Mouse (Mus musculus) fibroblast of lung, adult 2 months (primary cell): Measurements from ENCODE around the gene Mto1.
A peak's percentile ranks its signal among the peaks of the same experiment; 100 is the strongest.
"Not testable (repeated sequence)": the region's sequence is repeated elsewhere in the genome, so short reads cannot be mapped to it uniquely, and the experiment has no call there.

Source experiments
- DNase-seq: peaks from one replicate; pipeline ENCODE4 v3.0.0-alpha.2; 2011; ENCODE audit warnings: low read depth

Mto1 gene

DNA sequence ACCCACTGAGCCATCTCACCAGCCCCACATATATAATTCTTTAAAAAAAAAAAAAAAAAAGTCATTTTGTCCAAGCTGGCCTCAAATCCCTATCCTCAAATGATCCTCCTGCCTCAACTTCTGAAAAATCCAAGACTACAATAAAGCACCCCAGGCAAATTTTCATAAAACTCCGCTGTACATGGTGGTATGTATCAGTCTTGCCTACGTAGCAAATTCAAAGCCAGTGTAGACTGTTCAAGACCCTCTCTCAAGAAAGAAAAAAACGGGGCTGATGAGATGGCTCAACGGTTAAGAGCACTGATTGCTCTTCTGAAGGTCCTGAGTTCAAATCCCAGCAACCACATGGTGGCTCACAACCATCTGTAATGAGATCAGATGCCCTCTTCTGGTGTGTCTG, 27.9 kb downstream of the Mto1 start:
- DNase-seq: no peak

DNA sequence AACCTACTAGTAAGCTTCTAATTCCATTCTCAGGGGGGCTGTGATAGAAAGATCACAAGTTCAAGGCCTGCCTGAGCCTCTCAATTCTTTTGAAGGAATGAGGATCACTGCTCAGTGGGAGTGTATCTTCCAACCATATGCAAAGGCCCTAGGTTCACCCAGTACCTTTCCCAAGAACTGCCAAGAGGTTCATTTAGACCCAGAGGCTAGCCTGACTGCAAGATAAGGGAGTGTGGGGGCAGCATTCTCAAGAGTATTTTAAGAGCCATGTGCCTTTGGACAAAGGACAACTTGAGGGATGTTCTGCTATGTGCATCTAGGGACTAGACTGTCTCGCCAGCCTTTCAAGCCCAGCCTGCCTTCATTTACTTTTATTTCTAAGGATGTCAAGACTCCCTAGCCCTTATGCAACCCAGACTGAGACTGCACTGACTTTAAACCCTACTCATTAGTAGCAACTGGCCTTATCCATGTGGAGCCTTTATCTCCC, 28.6 kb downstream of the Mto1 start:
- DNase-seq: no peak

DNA sequence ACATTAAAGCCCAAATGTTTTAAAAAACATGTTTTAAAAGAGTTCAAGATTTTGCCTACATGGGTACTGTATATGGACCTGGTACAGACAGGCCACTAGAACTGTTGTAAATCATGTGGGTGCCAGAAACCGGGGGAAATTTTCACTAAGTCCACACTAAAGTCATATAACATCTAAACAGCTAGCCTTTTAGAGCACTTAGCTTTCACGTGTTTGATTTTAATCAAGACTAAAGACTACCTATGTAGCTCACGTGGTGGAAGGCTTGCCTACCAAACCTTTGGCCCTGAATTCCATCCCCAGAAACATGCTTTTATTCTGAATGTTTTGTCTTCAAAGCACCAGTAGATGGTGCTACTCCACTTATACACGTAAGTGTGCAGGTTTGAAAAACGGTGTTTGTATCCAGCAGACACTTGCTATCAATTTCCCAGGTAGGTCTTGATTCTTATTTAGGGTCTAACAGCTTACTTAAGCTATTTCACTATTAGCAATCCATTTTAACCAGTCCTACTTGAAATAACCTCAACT, 29.1 kb downstream of the Mto1 start:
- DNase-seq: no peak

DNA sequence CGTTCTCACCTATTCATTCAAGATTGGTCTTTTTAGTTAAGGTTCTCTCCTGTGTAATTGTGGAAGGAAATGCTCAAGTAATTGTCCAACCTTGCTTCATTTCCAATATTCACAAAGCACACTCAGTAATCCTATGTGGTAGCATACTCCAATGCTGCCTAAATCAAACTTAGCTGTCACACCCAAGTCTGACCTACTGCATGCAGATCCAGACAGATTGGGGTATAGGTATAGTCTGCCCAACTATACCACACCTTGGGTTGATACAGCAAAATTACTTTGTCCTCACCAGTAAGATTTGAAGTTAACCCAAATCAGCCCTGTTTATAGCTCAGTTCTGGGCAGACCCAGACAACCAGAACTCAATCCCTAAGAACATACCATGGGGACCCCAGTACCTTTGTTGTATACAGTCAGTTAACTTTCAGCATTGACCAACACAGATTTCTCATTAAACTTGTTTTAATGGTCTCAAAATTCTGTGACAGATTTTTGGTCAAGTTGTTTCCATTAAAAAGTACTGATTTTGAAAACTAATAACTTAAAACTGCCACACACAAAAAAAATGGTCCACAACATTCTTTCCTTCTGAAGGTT, 30.1 kb downstream of the Mto1 start:
- not testable (repeated sequence) for DNase-seq

DNA sequence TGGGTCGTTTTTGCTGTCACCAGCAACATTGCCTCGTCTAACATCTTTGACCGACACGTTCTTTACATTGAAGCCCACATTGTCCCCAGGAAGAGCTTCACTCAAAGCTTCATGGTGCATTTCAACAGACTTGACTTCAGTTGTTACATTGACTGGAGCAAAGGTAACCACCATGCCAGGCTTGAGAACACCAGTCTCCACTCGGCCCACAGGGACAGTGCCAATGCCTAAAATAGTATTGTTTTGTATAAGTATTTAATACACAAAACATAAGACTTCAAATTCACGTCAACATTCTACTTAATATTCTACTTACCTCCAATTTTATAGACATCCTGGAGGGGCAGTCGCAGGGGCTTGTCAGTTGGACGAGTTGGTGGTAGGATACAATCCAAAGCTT, 31.3 kb downstream of the Mto1 start:
- DNase-seq: not testable (repeated sequence)

DNA sequence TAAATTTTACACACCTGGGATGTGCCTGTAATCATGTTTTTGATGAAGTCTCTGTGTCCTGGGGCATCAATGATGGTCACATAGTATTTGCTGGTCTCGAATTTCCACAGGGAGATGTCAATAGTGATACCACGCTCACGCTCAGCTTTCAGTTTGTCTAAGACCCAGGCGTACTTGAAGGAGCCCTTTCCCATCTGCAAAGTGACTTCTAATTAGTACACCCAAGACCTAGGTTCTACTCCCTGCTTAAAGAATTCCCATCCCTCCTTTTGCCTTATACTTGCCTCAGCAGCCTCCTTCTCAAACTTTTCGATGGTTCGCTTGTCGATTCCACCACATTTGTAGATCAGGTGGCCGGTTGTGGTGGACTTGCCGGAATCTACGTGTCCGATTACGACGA, 32.2 kb downstream of the Mto1 start:
- DNase-seq: not testable (repeated sequence)

DNA sequence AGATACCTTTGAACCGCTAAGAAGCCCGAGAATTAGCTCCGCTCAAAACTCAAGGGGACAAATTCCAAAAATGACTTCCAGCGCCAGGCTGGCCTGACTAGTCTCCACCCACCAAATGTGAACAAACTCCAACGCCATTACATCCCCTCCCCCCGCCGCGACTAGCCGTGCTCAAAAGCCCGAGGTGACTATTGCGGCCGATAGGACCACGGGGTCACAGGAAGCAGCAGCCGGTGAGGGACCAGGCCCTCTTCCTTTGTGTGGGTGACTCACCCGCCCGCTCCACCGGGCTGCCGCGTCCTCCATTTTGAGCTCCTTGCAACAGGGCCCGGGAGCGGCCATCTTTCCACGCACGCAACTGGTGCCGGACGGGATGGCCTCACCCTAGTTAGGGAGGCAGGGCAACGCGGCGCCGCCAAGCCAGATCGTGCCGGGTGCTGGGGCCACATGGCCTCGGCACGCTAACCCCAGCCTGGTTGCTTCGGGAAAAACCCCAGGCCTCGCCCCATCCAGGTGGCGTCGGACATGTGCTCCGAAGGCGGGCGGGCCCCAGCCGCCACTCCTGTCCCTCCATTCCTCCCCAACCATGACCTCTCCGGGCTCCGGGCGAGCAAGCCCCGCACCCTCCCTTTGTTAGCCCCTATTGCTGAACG, 32.8 kb downstream of the Mto1 start:
- DNase-seq: no peak

DNA sequence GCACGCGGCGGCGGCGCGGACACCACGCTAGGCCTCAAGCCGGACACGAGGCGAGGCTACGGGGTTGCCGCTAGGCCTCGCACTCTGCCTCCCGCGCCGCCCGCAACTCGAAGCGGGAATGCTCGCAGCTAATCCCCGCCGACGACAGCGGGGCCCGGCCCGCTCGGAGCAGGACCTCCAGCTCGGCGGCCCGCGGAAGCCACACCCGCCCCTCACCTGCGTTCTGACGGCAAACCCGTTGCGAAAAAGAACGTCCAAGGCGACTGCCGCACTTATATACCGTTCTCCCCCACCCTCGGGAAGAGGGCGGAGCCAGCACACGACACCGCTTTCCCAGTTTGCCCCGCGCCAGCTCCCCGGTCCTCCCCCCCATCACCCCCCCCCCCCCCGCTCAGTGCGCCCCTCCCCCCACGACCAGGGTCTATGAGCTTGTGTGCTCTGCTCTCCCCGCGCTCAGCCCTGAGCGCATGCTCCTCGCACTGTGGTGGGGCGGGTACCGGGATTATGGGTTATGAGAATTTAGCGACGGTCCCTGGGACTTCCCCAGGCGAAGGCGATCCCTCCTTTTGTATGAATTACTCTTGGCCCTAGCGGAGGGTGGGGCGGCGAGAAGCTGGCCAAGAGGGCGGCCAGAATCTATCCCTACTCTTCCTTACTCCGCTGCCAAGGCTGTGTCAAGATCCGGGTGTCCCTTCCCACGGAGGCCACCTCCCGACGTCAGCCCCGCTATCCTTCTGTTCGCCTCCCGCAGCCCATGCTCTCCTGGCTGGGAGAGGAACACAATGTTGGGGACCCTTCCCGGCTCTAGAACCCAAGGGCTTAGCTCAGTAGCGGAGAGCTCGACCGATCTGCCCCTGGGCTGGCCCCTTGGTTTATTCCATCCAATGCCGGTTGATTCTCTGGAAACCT, 33.7 kb downstream of the Mto1 start:
- DNase-seq: peak; percentile 95

DNA sequence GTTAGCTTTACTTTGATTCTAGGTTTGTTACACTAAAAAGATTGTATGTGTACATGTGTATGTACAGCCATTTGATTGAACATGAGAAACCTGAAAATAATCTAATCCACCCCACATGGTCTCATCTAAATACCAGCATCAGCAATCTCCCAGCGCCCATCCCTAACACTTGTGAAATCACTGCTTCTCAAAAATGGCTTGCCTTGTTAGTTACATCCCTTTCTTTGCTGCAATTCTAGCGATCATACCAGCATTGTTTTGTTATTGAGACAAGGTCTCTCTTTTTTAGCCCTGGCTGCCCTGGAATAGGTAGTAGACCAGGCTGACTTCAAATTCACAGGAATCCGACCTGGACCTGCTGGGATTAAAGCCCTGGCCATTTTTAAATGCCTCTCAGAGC, 34.4 kb downstream of the Mto1 start:
- DNase-seq: no peak

DNA sequence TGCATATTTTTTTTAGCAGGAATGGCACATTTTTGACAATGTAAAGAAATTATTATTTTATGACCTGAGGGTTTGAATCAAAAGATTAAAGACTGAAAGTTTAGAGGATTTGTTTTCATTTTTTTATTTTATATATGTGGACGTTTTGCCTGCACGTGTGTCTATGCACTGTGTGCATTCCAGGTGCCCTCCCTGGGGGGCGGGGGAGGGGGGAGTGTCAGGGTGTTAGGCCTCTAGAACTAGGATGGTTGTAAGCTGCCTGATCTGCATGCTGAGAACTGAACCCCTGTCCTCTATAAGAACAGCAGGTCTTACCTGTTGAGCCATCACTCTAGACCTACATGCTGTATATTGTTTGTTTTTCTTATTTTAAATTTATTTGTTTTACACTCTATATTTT, 36.7 kb downstream of the Mto1 start:
- no peak for DNase-seq

DNA sequence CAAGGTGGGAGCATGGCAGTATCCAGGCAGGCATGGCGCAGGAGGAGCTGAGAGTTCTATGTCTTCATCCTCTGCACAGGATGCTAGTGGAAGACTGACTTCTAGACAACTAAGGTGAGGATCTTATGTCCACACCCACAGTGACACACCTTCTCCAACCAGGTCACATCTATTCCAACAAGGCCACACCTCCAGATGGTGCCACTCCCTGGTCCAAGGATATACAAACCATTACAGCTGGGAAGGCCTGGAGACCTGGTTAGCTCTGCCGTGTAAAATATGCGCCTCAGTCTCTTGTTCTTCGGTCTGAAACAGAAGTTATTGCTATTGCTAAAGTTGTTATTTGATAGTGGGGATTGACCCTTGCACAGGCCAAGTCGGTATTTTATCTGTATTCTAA, 40.0 kb downstream of the Mto1 start:
- not testable (repeated sequence) for DNase-seq

DNA sequence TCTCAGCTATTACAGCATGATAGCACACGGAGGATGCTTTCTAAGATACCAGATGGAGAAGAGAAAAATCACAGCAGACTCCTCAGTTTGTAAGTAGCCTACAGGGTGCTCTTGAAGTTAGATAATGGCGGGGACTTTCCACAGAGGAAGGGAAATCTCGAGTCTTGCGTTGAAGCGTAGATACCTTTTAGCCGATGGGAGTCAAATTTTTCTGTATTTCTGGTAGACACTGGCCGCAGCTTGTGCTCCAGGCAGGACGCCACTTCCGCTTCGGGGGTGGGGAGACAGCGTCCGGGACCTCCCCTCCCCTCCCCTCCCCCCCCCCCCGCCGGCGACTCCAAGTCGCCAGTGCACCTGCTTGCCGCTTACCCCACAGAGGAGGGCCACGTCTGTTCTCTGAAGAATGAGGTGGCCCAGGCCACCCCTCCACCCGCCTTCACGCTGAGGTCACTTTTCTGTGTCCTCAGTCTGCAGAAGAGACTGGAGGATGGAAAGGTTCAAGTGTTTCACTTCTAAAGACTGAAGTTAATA, 40.9 kb downstream of the Mto1 start, which contains the start of gene Eef1a1:
Gene Eef1a1, minus strand, starts transcription at position 262 of the 531 bp plus-strand sequence.
- no peak for DNase-seq

DNA sequence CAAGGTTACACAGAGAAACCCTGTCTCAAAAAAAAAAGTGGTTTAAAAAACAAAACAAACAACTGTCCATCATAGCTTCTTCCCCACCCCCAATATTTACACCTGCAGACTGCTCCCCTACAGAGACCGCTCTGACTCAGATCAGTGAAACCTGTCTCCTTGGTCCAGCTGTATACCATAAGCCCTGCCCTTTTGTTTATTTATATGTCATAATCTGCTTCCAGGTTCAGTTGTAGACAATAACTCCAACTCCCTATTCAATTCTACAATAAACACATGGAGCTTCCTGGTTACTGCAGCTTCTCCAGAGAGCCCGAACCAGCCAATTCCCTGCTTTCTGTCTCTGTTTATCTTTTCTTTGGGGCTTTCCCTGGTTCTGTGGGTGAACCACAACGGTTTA, 43.2 kb downstream of the Mto1 start:
- DNase-seq: no peak

DNA sequence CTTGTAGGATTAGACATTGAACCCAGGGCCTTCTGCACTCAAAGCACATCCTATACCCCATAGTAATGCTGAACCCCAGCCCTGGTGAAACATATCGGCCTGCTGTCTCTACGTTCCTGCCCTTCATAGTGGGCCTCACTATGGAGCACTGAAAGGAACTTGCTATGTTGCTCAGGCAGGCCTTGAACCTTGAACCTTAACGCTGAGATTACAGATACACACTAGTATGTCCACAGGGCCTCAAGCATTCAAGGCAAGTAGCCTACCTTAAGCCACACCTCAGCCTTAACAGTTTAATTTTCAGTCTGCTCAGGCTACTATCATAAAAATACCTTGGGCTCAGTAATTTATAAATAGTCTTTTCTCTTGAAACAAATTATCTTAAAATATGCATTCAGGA, 44.2 kb downstream of the Mto1 start:
- no peak for DNase-seq

DNA sequence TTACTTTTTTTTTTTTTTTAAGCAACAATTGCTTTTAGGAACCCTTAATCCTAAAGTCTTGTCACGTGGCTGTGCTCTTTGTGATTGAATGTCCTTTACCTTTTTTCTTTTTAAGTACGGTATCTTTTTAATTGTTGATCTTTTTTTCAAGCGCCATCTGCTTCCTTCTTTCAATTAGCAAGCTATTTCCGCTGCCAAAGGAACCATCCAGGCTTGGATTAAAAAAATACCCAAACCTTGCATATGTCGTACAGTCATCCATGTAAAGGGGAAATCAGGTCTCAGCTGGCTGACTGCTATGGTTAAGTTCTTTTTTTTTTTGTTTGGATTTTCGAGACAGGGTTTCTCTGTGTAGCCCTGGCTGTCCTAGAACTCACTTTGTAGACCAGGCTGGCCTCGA, 45.2 kb downstream of the Mto1 start:
- no peak for DNase-seq

DNA sequence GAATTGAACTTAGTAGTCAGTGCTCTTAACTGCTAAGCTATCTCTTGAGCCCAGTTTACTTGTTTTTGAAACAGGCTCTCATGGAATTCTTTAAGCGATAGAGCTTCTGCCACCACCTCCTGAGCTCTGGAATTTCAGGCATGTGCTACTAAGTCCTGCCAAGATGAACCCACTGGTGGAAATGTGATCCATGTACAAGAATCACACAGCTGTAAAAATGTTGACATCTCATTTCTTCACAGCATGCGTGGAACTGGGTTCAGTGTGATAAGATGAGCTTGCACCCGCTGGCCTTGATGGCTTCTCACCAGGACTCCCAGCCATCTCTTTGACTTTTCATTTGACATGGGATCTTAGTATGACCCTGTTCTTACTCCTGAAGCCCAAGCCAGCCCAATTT, 52.4 kb downstream of the Mto1 start:
- no peak for DNase-seq

DNA sequence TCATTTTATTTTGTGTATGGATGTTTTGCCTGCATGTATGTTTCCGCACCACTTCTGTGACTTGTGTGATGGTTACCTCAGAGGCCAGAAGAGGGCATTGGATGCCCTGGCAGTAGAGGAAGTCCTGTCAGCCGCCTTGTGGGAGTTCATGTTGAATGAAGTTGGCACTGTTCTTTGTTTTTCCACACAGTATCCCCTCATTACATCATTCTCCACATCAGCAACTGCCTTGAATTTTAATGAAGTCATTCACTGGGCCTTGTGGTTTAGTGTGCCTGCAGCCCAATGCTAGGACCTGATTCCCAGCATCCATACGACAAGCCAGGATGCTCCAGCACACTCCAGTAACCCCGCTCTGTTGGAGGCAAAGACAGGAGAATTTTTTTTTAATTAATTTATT, 53.3 kb downstream of the Mto1 start:
- no peak for DNase-seq

DNA sequence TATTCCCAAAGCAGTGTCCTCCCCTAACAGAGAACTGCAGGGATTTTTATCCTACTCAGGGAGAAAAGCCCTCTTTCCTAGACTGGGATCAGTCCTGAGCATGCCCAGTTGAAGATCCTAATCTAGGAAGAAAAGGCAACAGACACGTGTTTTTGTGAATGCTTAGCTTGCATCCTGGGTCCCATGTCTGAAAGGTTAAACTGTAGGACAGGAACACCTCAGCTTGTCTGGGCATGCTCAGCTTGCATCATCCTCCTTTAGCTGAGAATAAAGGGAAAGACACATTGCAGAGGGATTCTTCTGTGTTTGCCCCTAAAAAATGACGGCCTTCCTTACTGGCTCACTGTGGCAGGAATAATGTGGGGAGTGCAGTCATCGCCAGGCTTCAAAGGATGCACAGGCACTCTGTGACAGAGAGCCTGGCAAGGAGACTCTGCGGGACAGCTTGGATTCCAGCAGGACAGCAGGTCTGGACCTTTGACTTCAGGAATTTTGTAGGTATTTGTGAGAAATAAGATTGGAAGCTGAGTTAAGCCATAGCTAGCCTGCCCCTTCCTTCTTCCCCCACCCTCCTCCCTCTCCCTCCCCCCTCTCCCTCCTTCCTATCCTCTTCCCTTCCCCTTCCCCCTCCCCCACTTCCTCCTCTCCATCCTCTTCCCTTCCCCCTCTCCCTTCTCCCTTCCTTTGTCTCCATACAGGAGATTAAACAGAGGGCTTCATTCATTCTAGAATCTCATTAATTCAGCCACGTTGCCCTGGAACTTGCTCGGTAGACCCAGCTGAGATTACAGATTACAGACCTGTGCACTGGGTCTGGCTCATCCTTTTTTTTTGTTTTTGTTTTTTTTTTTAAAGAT, 55.4 kb downstream of the Mto1 start:
- no peak for DNase-seq

DNA sequence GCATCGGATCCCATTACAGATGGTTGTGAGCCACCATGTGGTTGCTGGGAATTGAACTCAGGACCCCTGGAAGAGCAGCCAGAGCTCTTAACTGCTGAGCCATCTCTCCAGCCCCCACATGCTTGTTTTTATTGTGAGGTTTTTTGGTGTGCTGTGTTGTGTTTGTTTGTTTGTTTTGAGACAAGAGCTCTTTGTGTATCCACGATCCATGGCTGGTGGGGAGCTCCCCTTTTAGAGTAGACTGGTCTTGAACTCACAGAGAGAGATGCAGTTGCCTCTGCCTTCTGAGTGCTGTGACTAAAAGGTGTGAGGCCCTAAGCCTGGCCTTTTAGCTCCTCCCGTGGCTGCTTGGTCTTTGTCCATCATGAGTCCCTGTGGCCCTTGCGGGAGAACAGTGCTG, 56.1 kb downstream of the Mto1 start:
- no peak for DNase-seq

DNA sequence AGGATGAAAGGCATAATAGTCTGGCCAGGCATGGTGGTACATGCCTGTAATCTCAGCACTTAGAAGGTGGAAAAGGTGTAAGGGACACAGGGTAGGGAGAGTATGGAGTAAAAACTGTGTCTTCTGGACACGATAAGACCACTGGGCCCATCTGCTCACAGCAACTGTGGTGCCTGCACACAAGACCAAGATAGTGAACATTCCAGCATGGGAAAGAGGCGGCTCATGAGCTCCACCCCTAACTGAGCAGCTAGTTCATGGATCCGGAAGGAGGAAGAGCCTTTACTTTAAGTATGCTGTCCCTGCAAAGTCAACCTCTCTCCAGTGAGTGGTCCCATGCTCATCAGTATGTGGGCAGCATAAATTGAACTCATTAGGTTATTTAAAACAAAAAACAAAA, 56.7 kb downstream of the Mto1 start:
- no peak for DNase-seq

DNA sequence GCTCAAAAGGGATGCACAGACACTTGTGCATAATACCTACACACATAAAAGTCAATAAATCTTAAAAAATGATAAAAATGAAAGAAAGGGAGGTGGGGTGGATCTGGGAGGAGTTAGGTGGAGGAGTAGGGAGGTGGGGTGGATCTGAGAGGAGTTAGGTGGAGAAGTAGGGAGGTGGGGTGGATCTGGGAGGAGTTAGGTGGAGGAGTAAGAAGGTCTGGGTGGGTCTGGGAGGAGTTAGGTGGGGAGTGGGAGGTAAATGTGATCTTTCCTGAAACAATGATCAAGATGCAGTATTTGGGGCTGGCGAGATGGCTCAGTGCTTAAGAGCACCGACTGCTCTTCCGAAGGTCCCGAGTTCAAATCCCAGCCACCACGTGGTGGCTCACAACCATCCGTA, 57.2 kb downstream of the Mto1 start:
- DNase-seq: no peak
